Mouse (Mus musculus) c-Kit-positive CD71-positive TER-119-negative erythroid progenitor cells, embryonic 14.5 days (primary cell): ENCODE results near the gene Hmg20a.

Experiments used
- DNase-seq: peaks from one replicate; pipeline ENCODE4 v3.0.0-alpha.2; 2013; ENCODE audit warnings: low read depth

Hmg20a gene

GRCm38 (mm10) chr9:56497181-56497864 is 78.9 kb downstream of the Hmg20a start:
- DNase-seq = no peak

GRCm38 (mm10) chr9:56499324-56500067 is 81.1 kb downstream of the Hmg20a start:
- no peak for DNase-seq

- no peak for DNase-seq
These were observed 82.6 kb downstream of the Hmg20a start for GRCm38 (mm10) chr9:56500893-56501590.

GRCm38 (mm10) chr9:56501721-56502542 is 83.5 kb downstream of the Hmg20a start:
- DNase-seq = no peak

GRCm38 (mm10) chr9:56502543-56502971 is 84.1 kb downstream of the Hmg20a start:
- DNase-seq = no peak

GRCm38 (mm10) chr9:56503621-56504500 is 85.5 kb downstream of the Hmg20a start:
- DNase-seq = no peak

- DNase-seq = no peak
These were observed 86.1 kb downstream of the Hmg20a start for GRCm38 (mm10) chr9:56504511-56504910.

GRCm38 (mm10) chr9:56505083-56505792 is 86.8 kb downstream of the Hmg20a start:
- no peak for DNase-seq

GRCm38 (mm10) chr9:56505793-56506755 is 87.7 kb downstream of the Hmg20a start:
- peak; percentile 68 for DNase-seq

GRCm38 (mm10) chr9:56506931-56507681 is 88.7 kb downstream of the Hmg20a start:
- no peak for DNase-seq

GRCm38 (mm10) chr9:56507682-56508061 is 89.3 kb downstream of the Hmg20a start:
- no peak for DNase-seq

- DNase-seq = no peak
These were observed 90.5 kb downstream of the Hmg20a start for GRCm38 (mm10) chr9:56508835-56509451.

- no peak for DNase-seq
These were observed 91.9 kb downstream of the Hmg20a start for GRCm38 (mm10) chr9:56510281-56510680.

- DNase-seq = no peak
These were observed 94.1 kb downstream of the Hmg20a start for GRCm38 (mm10) chr9:56512486-56512885.

GRCm38 (mm10) chr9:56515110-56515509 is 96.7 kb downstream of the Hmg20a start:
- DNase-seq = no peak

- no peak for DNase-seq
These were observed 97.8 kb downstream of the Hmg20a start for GRCm38 (mm10) chr9:56516219-56516618.

GRCm38 (mm10) chr9:56516692-56517263 is 98.4 kb downstream of the Hmg20a start:
- DNase-seq = no peak

GRCm38 (mm10) chr9:56522281-56522680 is 103.9 kb downstream of the Hmg20a start:
- DNase-seq = no peak
